Mouse (Mus musculus) limb, embryonic 15.5 days (tissue): ENCODE measurements around the gene Atp6v0d1. TPM values are rescaled to one million over a fixed set of nuclear protein-coding genes. Genes with fewer than 3 reads are reported as not detected.
"Not testable (repeated sequence)": the region's sequence is repeated elsewhere in the genome, so short reads cannot be mapped to it uniquely, and the experiment has no call there.

Source experiments
- ATAC-seq: fragments of 200-750 bp; cut with Nextera tagmentation; 2 replicates; pipeline ENCODE4 v1.8.0; 2017; ENCODE audit warnings: low read depth, moderate TSS enrichment; ENCODE audit not compliant: insufficient number of reproducible peaks, low FRiP score, low TSS enrichment
- H3K27ac ChIP-seq: fragments of 300-500 bp; sonication (generic); 2 replicates; pipeline ENCODE4 v1.5.1; 2015; ENCODE audit warnings: moderate library complexity, mild to moderate bottlenecking, inconsistent platforms
- H3K27me3 ChIP-seq: fragments of 300-500 bp; sonication (generic); 2 replicates; pipeline ENCODE4 v1.6.1; 2015; ENCODE audit warnings: inconsistent platforms
- H3K36me3 ChIP-seq: fragments of 300-500 bp; sonication (generic); 2 replicates; pipeline ENCODE4 v1.6.1; 2015; ENCODE audit warnings: inconsistent platforms
- H3K4me1 ChIP-seq: fragments of 300-500 bp; sonication (generic); 2 replicates; pipeline ENCODE4 v1.6.1; 2015; ENCODE audit warnings: inconsistent platforms
- H3K4me2 ChIP-seq: fragments of 300-500 bp; sonication (generic); 2 replicates; pipeline ENCODE4 v1.6.1; 2015; ENCODE audit warnings: mild to moderate bottlenecking, inconsistent platforms
- H3K4me3 ChIP-seq: fragments of 300-500 bp; sonication (generic); 2 replicates; pipeline ENCODE4 v1.5.1; 2015; ENCODE audit warnings: mild to moderate bottlenecking, inconsistent platforms
- H3K9ac ChIP-seq: fragments of 300-500 bp; sonication (generic); 2 replicates; pipeline ENCODE4 v1.6.1; 2015; ENCODE audit warnings: inconsistent platforms
- H3K9me3 ChIP-seq: fragments of 300-500 bp; sonication (generic); 2 replicates; pipeline ENCODE4 v1.6.1; 2016; ENCODE audit warnings: inconsistent platforms
- WGBS: fragments of 180-500 bp; shearing (Covaris S2); methylation state at CpG from one replicate; pipeline ENCODE4 v1.1.7; 2015; 5-methylcytosine and 5-hydroxymethylcytosine counted together
- polyA plus RNA-seq: library from polyadenylated mRNA; unstranded; fragments of >200 nt; fragmentation: Nextera tagmentation; extraction: Ambion mirVana; gene quantifications from 2 replicates; pipeline ENCODE4 v1.2.1, GENCODE M21; 2015

The Atp6v0d1 gene
- polyA plus RNA-seq, 1 experiment from 2014 or later, result 97.4 TPM

GRCm38 (mm10) chr8:105604804-105605381, 39.0 kb upstream of the Atp6v0d1 start, which contains the start of gene Ripor1:
Gene Ripor1 (plus strand): TSS chr8:105605255.
- peak; percentile 79 for ATAC-seq
- Histone ChIP-seq H3K9me3 (no peaks in the 10 kb centered on the region), H3K9ac (peak within 1 kb of the TSS; percentile 86), H3K27me3 (no peaks in the 10 kb centered on the region), H3K4me1 (peaks cover 27% of the 10 kb centered on the region), H3K4me2 (peak within 1 kb of the TSS; percentile 84), H3K4me3 (peak within 1 kb of the TSS; percentile 65), H3K36me3 (no peaks in the 10 kb centered on the region), H3K27ac (peak within 1 kb of the TSS; percentile 89)
- 2% methylated on average over 36 of the region's 42 CpGs for WGBS

- WGBS, result 74% methylated on average over 3 of the region's 3 CpGs
- not testable (repeated sequence) for H3K27me3 ChIP-seq, ATAC-seq
Observed at GRCm38 (mm10) chr8:105602540-105602939, 36.7 kb upstream of the Atp6v0d1 start.

GRCm38 (mm10) chr8:105601301-105601700, 35.5 kb upstream of the Atp6v0d1 start:
- Histone ChIP-seq H3K27ac (no peak overlapping the region), H3K27me3 (no peaks in the 10 kb centered on the region), H3K36me3 (no peaks in the 10 kb centered on the region), H3K9ac (no peak overlapping the region), H3K4me3 (no peak overlapping the region), H3K4me2 (no peak overlapping the region), H3K4me1 (peaks cover 18% of the 10 kb centered on the region), H3K9me3 (no peaks in the 10 kb centered on the region)
- no peak for ATAC-seq
- WGBS, result 70% methylated on average over 5 of the region's 5 CpGs

More at GRCm38 (mm10) chr8:105602540-105602939, 36.7 kb upstream of the Atp6v0d1 start:
- H3K36me3 ChIP-seq, H3K4me2 ChIP-seq, H3K9ac ChIP-seq, H3K9me3 ChIP-seq, H3K27ac ChIP-seq, H3K4me3 ChIP-seq: not testable (repeated sequence)
- H3K4me1 ChIP-seq, result peaks cover 24% of the 10 kb centered on the region

- no peak for ATAC-seq
- Histone ChIP-seq H3K4me3 (no peak overlapping the region), H3K4me2 (no peak overlapping the region), H3K36me3 (no peaks in the 10 kb centered on the region), H3K9me3 (no peaks in the 10 kb centered on the region), H3K9ac (no peak overlapping the region), H3K27me3 (no peaks in the 10 kb centered on the region), H3K27ac (no peak overlapping the region), H3K4me1 (peaks cover 25% of the 10 kb centered on the region)
- 78% methylated on average over 6 of the region's 6 CpGs for WGBS
Observed at GRCm38 (mm10) chr8:105598777-105599176, 32.9 kb upstream of the Atp6v0d1 start.

GRCm38 (mm10) chr8:105596362-105597034, 30.7 kb upstream of the Atp6v0d1 start:
- no peaks in the 10 kb centered on the region for H3K9me3 ChIP-seq
- no peak overlapping the region for H3K27ac ChIP-seq
- 4% methylated on average over 14 of the region's 14 CpGs for WGBS
- peak overlapping the region; percentile 27; the same call in 1 of the 2 replicates for H3K4me2 ChIP-seq
- no peak overlapping the region for H3K9ac ChIP-seq
- H3K4me3 ChIP-seq, result peak overlapping the region; percentile 13; the same call in 1 of the 2 replicates
- ATAC-seq, result peak; percentile 48; the same call in 1 of the 2 replicates
- no peaks in the 10 kb centered on the region for H3K36me3 ChIP-seq
- peaks cover 27% of the 10 kb centered on the region for H3K4me1 ChIP-seq
- H3K27me3 ChIP-seq, result no peaks in the 10 kb centered on the region

GRCm38 (mm10) chr8:105594451-105595242, 28.8 kb upstream of the Atp6v0d1 start:
- Histone ChIP-seq H3K27ac (peak overlapping the region; percentile 86), H3K9me3 (no peaks in the 10 kb centered on the region), H3K4me3 (peak overlapping the region; percentile 24), H3K4me2 (peak overlapping the region; percentile 42), H3K36me3 (no peaks in the 10 kb centered on the region), H3K9ac (no peak overlapping the region), H3K4me1 (peaks cover 27% of the 10 kb centered on the region), H3K27me3 (no peaks in the 10 kb centered on the region)
- no peak for ATAC-seq
- 78% methylated on average over 18 of the region's 18 CpGs for WGBS

GRCm38 (mm10) chr8:105593859-105594258, 28.0 kb upstream of the Atp6v0d1 start:
- ATAC-seq, result peak; percentile 62; the same call in 1 of the 2 replicates

GRCm38 (mm10) chr8:105592431-105592830, 26.6 kb upstream of the Atp6v0d1 start:
- WGBS, result 26% methylated on average over 2 of the region's 2 CpGs
- Histone ChIP-seq H3K4me3 (no peak overlapping the region), H3K9me3 (no peaks in the 10 kb centered on the region), H3K27me3 (no peaks in the 10 kb centered on the region), H3K4me1 (peaks cover 27% of the 10 kb centered on the region), H3K4me2 (no peak overlapping the region), H3K27ac (no peak overlapping the region), H3K36me3 (no peaks in the 10 kb centered on the region), H3K9ac (no peak overlapping the region)
- ATAC-seq, result no peak

More at GRCm38 (mm10) chr8:105593859-105594258, 28.0 kb upstream of the Atp6v0d1 start:
- H3K36me3 ChIP-seq, result no peaks in the 10 kb centered on the region
- peaks cover 27% of the 10 kb centered on the region for H3K4me1 ChIP-seq
- no peaks in the 10 kb centered on the region for H3K9me3 ChIP-seq
- H3K27ac ChIP-seq, result peak overlapping the region; percentile 86
- H3K9ac ChIP-seq, result no peak overlapping the region
- peak overlapping the region; percentile 24 for H3K4me3 ChIP-seq
- H3K27me3 ChIP-seq, result no peaks in the 10 kb centered on the region
- H3K4me2 ChIP-seq, result peak overlapping the region; percentile 42
- 9% methylated on average over 15 of the region's 15 CpGs for WGBS

- Histone ChIP-seq H3K9me3 (no peaks in the 10 kb centered on the region), H3K27ac (no peak overlapping the region), H3K4me2 (no peak overlapping the region), H3K4me3 (no peak overlapping the region), H3K9ac (no peak overlapping the region), H3K27me3 (no peaks in the 10 kb centered on the region), H3K36me3 (no peaks in the 10 kb centered on the region), H3K4me1 (no peaks in the 10 kb centered on the region; the same call in 1 of the 2 replicates)
- WGBS, result 49% methylated on average over 3 of the region's 3 CpGs
- no peak for ATAC-seq
Observed at GRCm38 (mm10) chr8:105579719-105580118, 13.9 kb upstream of the Atp6v0d1 start.

- no peaks in the 10 kb centered on the region for H3K27me3 ChIP-seq
- no peaks in the 10 kb centered on the region for H3K36me3 ChIP-seq
- no peak for ATAC-seq
- H3K9ac ChIP-seq, result no peak overlapping the region
- H3K4me3 ChIP-seq, result no peak overlapping the region
- H3K9me3 ChIP-seq, result no peaks in the 10 kb centered on the region
- no peaks in the 10 kb centered on the region; the same call in 1 of the 2 replicates for H3K4me1 ChIP-seq
- H3K27ac ChIP-seq, result no peak overlapping the region
- 39% methylated on average over 3 of the region's 3 CpGs for WGBS
- no peak overlapping the region for H3K4me2 ChIP-seq
Observed at GRCm38 (mm10) chr8:105575538-105575937, 9.7 kb upstream of the Atp6v0d1 start.

- H3K27ac ChIP-seq, result no peak overlapping the region
- no peak for ATAC-seq
- 36% methylated on average over 6 of the region's 6 CpGs for whole genome bisulfite sequencing
Observed at GRCm38 (mm10) chr8:105574741-105575140, 8.9 kb upstream of the Atp6v0d1 start.

GRCm38 (mm10) chr8:105573427-105573826, 7.6 kb upstream of the Atp6v0d1 start:
- Histone ChIP-seq H3K4me3 (no peak overlapping the region), H3K9ac (no peak overlapping the region), H3K4me2 (no peak overlapping the region), H3K27me3 (no peaks in the 10 kb centered on the region), H3K27ac (no peak overlapping the region), H3K36me3 (no peaks in the 10 kb centered on the region), H3K4me1 (no peaks in the 10 kb centered on the region), H3K9me3 (no peaks in the 10 kb centered on the region)
- ATAC-seq, result no peak

More at GRCm38 (mm10) chr8:105574741-105575140, 8.9 kb upstream of the Atp6v0d1 start:
- Histone ChIP-seq H3K4me2 (no peak overlapping the region), H3K4me1 (no peaks in the 10 kb centered on the region), H3K9me3 (no peaks in the 10 kb centered on the region), H3K27me3 (no peaks in the 10 kb centered on the region), H3K9ac (no peak overlapping the region), H3K4me3 (no peak overlapping the region), H3K36me3 (no peaks in the 10 kb centered on the region)
